Mouse (Mus musculus) left cerebral cortex, postnatal 25 days (tissue): Measurements from ENCODE around the gene Ripk4. TPM values are rescaled to one million over a fixed set of nuclear protein-coding genes. Genes with fewer than 3 reads are reported as not detected.

Experiments used
- DNase-seq, 2 experiments: peaks; one replicate each; pipeline ENCODE4 v3.0.0; 2022; ENCODE audit warnings: low spot score in 2 of 2, mixed read lengths in 1 of 2
- intact Hi-C: fragments of 180-260 bp; cut with DNase I; formaldehyde crosslinking; loops from one replicate; pipeline ENCODE4 v1.15.1; 2025
- total RNA-seq, 2 experiments: library from RNA; stranded (reverse); gene quantifications; 2 replicates each; pipeline ENCODE4 v1.2.3; 2021

The Ripk4 gene
- total RNA-seq, 2 experiments from 2014 or later: 0.23 to 0.43 TPM

GRCm38 (mm10) chr16:97748421-97748820 lies 15.2 kb downstream of the Ripk4 start:
- no peak for DNase-seq
- intact Hi-C loops: no loop called here

GRCm38 (mm10) chr16:97738030-97738429 lies 25.6 kb downstream of the Ripk4 start:
- peak in 1 of 2 experiments; percentile 3 for DNase-seq
- intact Hi-C loops: no loop called here

- DNase-seq: peak in 1 of 2 experiments; percentile 17
- intact Hi-C loops: no loop called here
Observed at GRCm38 (mm10) chr16:97736562-97736961, 27.0 kb downstream of the Ripk4 start.

- intact Hi-C loops: no loop called here
- no peak for DNase-seq
Observed at GRCm38 (mm10) chr16:97734760-97735322, 28.7 kb downstream of the Ripk4 start.

GRCm38 (mm10) chr16:97733599-97733998 lies 30.0 kb downstream of the Ripk4 start:
- intact Hi-C loops: no loop called here
- DNase-seq: no peak

GRCm38 (mm10) chr16:97730321-97730720 lies 33.3 kb downstream of the Ripk4 start:
- intact Hi-C loops: no loop called here

GRCm38 (mm10) chr16:97726436-97726835 lies 37.2 kb downstream of the Ripk4 start:
- DNase-seq: no peak
- intact Hi-C loops: no loop called here

More at GRCm38 (mm10) chr16:97730321-97730720, 33.3 kb downstream of the Ripk4 start:
- no peak for DNase-seq

GRCm38 (mm10) chr16:97720093-97720492 lies 43.5 kb downstream of the Ripk4 start:
- no peak for DNase-seq
- intact Hi-C loops: no loop called here

GRCm38 (mm10) chr16:97719392-97719983 lies 44.1 kb downstream of the Ripk4 start:
- intact Hi-C loops: no loop called here
- no peak for DNase-seq

GRCm38 (mm10) chr16:97716567-97716966 lies 47.0 kb downstream of the Ripk4 start:
- DNase-seq: no peak
- intact Hi-C loops: no loop called here

GRCm38 (mm10) chr16:97712129-97712528 lies 51.5 kb downstream of the Ripk4 start:
- no peak for DNase-seq
- intact Hi-C loops: no loop called here

- DNase-seq: peak in 1 of 2 experiments; percentile 9
- intact Hi-C loops: no loop called here
Observed at GRCm38 (mm10) chr16:97701871-97702270, 61.7 kb downstream of the Ripk4 start.

- DNase-seq: no peak
- intact Hi-C loops: no loop called here
Observed at GRCm38 (mm10) chr16:97697769-97698168, 65.8 kb downstream of the Ripk4 start.

- intact Hi-C loops: no loop called here
- no peak for DNase-seq
Observed at GRCm38 (mm10) chr16:97695709-97696108, 67.9 kb downstream of the Ripk4 start.

Other genes starting within 250 kb of the Ripk4 start
- not detected for gene Fam3b, start 249.0 kb downstream of the Ripk4 start, total RNA-seq
- gene Tmprss2, start 152.6 kb downstream of the Ripk4 start, total RNA-seq: not detected
- 10 to 100 TPM; 20.0 to 24.6 TPM for gene Prdm15, start 88.1 kb upstream of the Ripk4 start, total RNA-seq
- 10 to 100 TPM in 1 of 2 experiments, 1 to 10 TPM in 1; 8.1 to 15.9 TPM for gene C2cd2, start 198.8 kb upstream of the Ripk4 start, total RNA-seq
- 10 to 100 TPM; 25.4 to 31.7 TPM for gene Zbtb21, start 198.8 kb upstream of the Ripk4 start, total RNA-seq
- gene B230307C23Rik, start 233.5 kb upstream of the Ripk4 start, total RNA-seq: 10 to 100 TPM; 27.7 to 33.4 TPM